27 mouse cellular contexts compared by ENCODE assay signal in genomic region chr19:37360044-37360443, GRCm38 (mm10). TPM values are rescaled to one million over a fixed set of nuclear protein-coding genes. Genes with fewer than 3 reads are reported as not detected.
DNase-seq lines count a peak whose midpoint lies in the region; ATAC-seq and TF ChIP-seq lines count a peak whose summit lies in the region.
"Had no signal": no experiment of that assay in that cellular context is flagged by ENCODE, and none has a peak within 500 bp of the region (broad histone marks: within the 10 kb centered on the region; RNA-seq: fewer than 3 reads in every experiment).

No protein-coding gene starts in this region.

- DNase-seq in G1E (ENCODE audit: low spot score), result no peak
- no peak for DNase-seq in adrenal gland, postnatal 4 days (ENCODE audit: low spot score in 2 of 2)
- no peak for DNase-seq in kidney, adult 9 months
- no peak for DNase-seq in kidney, postnatal 14 days
- DNase-seq: adrenal gland, adult 8-10 months; adrenal gland, postnatal 14 days; adrenal gland, postnatal 36 days; B cell, adult 2 months; cerebellum, adult 11 months; cerebellum, adult 18-20 months; cerebellum, adult 8-10 months; cerebellum, adult 9-11 months; cerebellum, postnatal 14 days; cerebellum, postnatal 36 days had no signal

- H3K4me1 ChIP-seq in G1E (ENCODE audit: insufficient read depth, low read depth, low read length), result peaks cover 23% of the 10 kb centered on the region
- H3K4me1 ChIP-seq: embryonic facial prominence, embryonic 13.5 days; embryonic facial prominence, embryonic 15.5 days had no signal

- no peak for TF ChIP-seq CTCF in G1E (IDR thresholded peaks at IDR 0.05; ENCODE audit: low read depth, low read length)

- H3K36me3 ChIP-seq in G1E (replicated peaks), result peaks cover 11% of the 10 kb centered on the region
- H3K36me3 ChIP-seq: embryonic facial prominence, embryonic 13.5 days; embryonic facial prominence, embryonic 15.5 days; forebrain, embryonic 10.5 days; forebrain, embryonic 12.5 days had no signal

- peaks cover 21% of the 10 kb centered on the region for H3K27me3 ChIP-seq in G1E (ENCODE audit: insufficient read depth, low read length)
- H3K27me3 ChIP-seq: CH12.LX; embryonic facial prominence, embryonic 13.5 days; embryonic facial prominence, embryonic 15.5 days; forebrain, embryonic 12.5 days had no signal

- ATAC-seq in G1E (ENCODE audit: extremely low read depth, insufficient number of reproducible peaks, low FRiP score, poor library complexity, severe bottlenecking), result 0 out of 2 replicates have a peak, but pooled peaks have one; percentile 4
- peak; percentile 65 for ATAC-seq in common myeloid progenitor, adult 5-6 weeks (replicated peaks; ENCODE audit: low read depth, poor library complexity, severe bottlenecking)
- ATAC-seq in megakaryocyte-erythroid progenitor cell, adult 5-6 weeks (replicated peaks; ENCODE audit: low FRiP score, low TSS enrichment, poor library complexity, severe bottlenecking), result peak; percentile 59; the same call in 1 of the 2 replicates
- ATAC-seq: activated CD4-positive, CD25-positive, alpha-beta regulatory T cell, adult 4 months; CD4-positive, CD25-positive, alpha-beta regulatory T cell, adult 4 months; forebrain, embryonic 14.5 days; forebrain, embryonic 16.5 days; Patski had no signal

- no peaks in the 10 kb centered on the region for H3K9me3 ChIP-seq in G1E (replicated peaks)
- H3K9me3 ChIP-seq: embryonic facial prominence, embryonic 13.5 days; embryonic facial prominence, embryonic 15.5 days; forebrain, embryonic 10.5 days; forebrain, embryonic 12.5 days had no signal

- no peak overlapping the region for H3K4me3 ChIP-seq in G1E (ENCODE audit: low read depth, low read length)
- H3K4me3 ChIP-seq: embryonic facial prominence, embryonic 13.5 days; embryonic facial prominence, embryonic 15.5 days; erythroblast, embryonic 14.5 days; forebrain, embryonic 10.5 days; forebrain, embryonic 12.5 days had no signal

RNA-seq across cellular contexts. Expression of gene Kif11, which starts 16.2 kb away (rescaled TPM):
- total RNA-seq in G1E (2014; fragmentation: Nextera tagmentation), result 166 and 200 TPM in 2 replicates
- 156 and 177 TPM in 2 replicates for total RNA-seq in G1E (2017)
- 5.5 and 6.6 TPM in 2 replicates for polyA plus RNA-seq in G1E (2012)
- total RNA-seq in common myeloid progenitor, adult 5-6 weeks (2017), result 184 and 195 TPM in 2 replicates
- total RNA-seq in megakaryocyte-erythroid progenitor cell, adult 5-6 weeks (2014; fragmentation: Nextera tagmentation), result 71.5 and 75.2 TPM in 2 replicates
- total RNA-seq in megakaryocyte-erythroid progenitor cell, adult 5-6 weeks (2017), result 144 TPM in 2 replicates
- 10 to 100 TPM; 21.2 to 23.7 TPM for total RNA-seq in adrenal gland, postnatal 4 days (2021)

RNA-seq across cellular contexts. Expression of gene Ide, which starts 22.4 kb away (rescaled TPM):
- total RNA-seq in G1E (2014; fragmentation: Nextera tagmentation) (120 and 139 TPM in 2 replicates), G1E (2017) (63.0 and 79.1 TPM in 2 replicates)
- polyA plus RNA-seq in G1E (2012), result 8.7 and 9.1 TPM in 2 replicates
- total RNA-seq in common myeloid progenitor, adult 5-6 weeks (2017), result 100 and 108 TPM in 2 replicates
- 73.1 and 111 TPM in 2 replicates for total RNA-seq in megakaryocyte-erythroid progenitor cell, adult 5-6 weeks (2014; fragmentation: Nextera tagmentation)
- 89.7 and 103 TPM in 2 replicates for total RNA-seq in megakaryocyte-erythroid progenitor cell, adult 5-6 weeks (2017)
- total RNA-seq in adrenal gland, postnatal 4 days (2021), result 10 to 100 TPM; 65.4 to 69.4 TPM

Comparison
In these comparisons a context has a peak if more than half of its experiments do, and no peak if none do; other contexts are left out.
1. ATAC-seq: peak in every context shown above with its lines; median percentile 65 in common myeloid progenitor, adult 5-6 weeks; 59 in megakaryocyte-erythroid progenitor cell, adult 5-6 weeks; 4 in G1E.